Comparison of ENCODE assay signal across 11 mouse cellular contexts in genomic region chr10:90494981-90495516, GRCm38 (mm10).
DNase-seq lines count a peak whose midpoint lies in the region; ATAC-seq lines count a peak whose summit lies in the region.
"Had no signal": no experiment of that assay in that cellular context is flagged by ENCODE, and none has a peak within 500 bp of the region (broad histone marks: within the 10 kb centered on the region; RNA-seq: fewer than 3 reads in every experiment).

No protein-coding gene starts in this region.

- H3K27ac ChIP-seq in embryonic facial prominence, embryonic 11.5 days (replicated peaks; ENCODE audit: low read depth, low read length) = no peak overlapping the region
- no peak overlapping the region for H3K27ac ChIP-seq in embryonic facial prominence, embryonic 10.5 days (replicated peaks)
- H3K27ac ChIP-seq in embryonic facial prominence, embryonic 14.5 days (replicated peaks; ENCODE audit: low read depth, low read length) = no peak overlapping the region
- H3K27ac ChIP-seq in neural tube, embryonic 15.5 days (replicated peaks) = peak overlapping the region; percentile 54
- H3K27ac ChIP-seq: limb, embryonic 12.5 days; midbrain, embryonic 12.5 days had no signal

- no peak overlapping the region for H3K4me2 ChIP-seq in embryonic facial prominence, embryonic 11.5 days (ENCODE audit: low read depth, low read length)
- H3K4me2 ChIP-seq in embryonic facial prominence, embryonic 14.5 days (ENCODE audit: low read depth, low read length) = no peak overlapping the region
- H3K4me2 ChIP-seq in neural tube, embryonic 15.5 days = no peak overlapping the region
- H3K4me2 ChIP-seq: limb, embryonic 12.5 days; midbrain, embryonic 12.5 days had no signal

- H3K4me3 ChIP-seq in embryonic facial prominence, embryonic 11.5 days (ENCODE audit: low read depth, low read length) = no peak overlapping the region
- H3K4me3 ChIP-seq in embryonic facial prominence, embryonic 10.5 days = no peak overlapping the region
- H3K4me3 ChIP-seq in embryonic facial prominence, embryonic 14.5 days (ENCODE audit: low read depth, low read length) = no peak overlapping the region
- no peak overlapping the region for H3K4me3 ChIP-seq in neural tube, embryonic 15.5 days (replicated peaks)
- H3K4me3 ChIP-seq: limb, embryonic 12.5 days; midbrain, embryonic 12.5 days had no signal

- DNase-seq in embryonic facial prominence, embryonic 11.5 days (ENCODE audit: low spot score) = no peak
- no peak for DNase-seq in embryonic facial prominence, embryonic 10.5 days (ENCODE audit: low spot score)
- peak; percentile 46 for DNase-seq in embryonic facial prominence, embryonic 14.5 days (ENCODE audit: low spot score)
- peak; percentile 78 for DNase-seq in layer of hippocampus, adult 9-11 months
- no peak for DNase-seq in heart, adult 11 months
- no peak for DNase-seq in urinary bladder, postnatal 4 days (ENCODE audit: low spot score in 2 of 2)
- no peak for DNase-seq in heart, adult 18-20 months
- DNase-seq: thymus, postnatal 4 days had no signal

- H3K4me1 ChIP-seq in embryonic facial prominence, embryonic 11.5 days (ENCODE audit: control insufficient read depth, insufficient read depth, low read length) = no peaks in the 10 kb centered on the region
- H3K4me1 ChIP-seq in embryonic facial prominence, embryonic 10.5 days = no peaks in the 10 kb centered on the region
- no peaks in the 10 kb centered on the region for H3K4me1 ChIP-seq in embryonic facial prominence, embryonic 14.5 days (ENCODE audit: control insufficient read depth, insufficient read depth, low read length)
- H3K4me1 ChIP-seq in neural tube, embryonic 15.5 days = peaks cover 23% of the 10 kb centered on the region
- H3K4me1 ChIP-seq: limb, embryonic 12.5 days had no signal

- ATAC-seq in embryonic facial prominence, embryonic 11.5 days (replicated peaks; ENCODE audit: insufficient number of reproducible peaks, low FRiP score, low TSS enrichment, low read depth) = peak; percentile 72
- ATAC-seq in embryonic facial prominence, embryonic 14.5 days (ENCODE audit: low read depth) = peak; percentile 47; the same call in 1 of the 2 replicates
- ATAC-seq in neural tube, embryonic 15.5 days (ENCODE audit: low FRiP score) = peak; percentile 62; the same call in 1 of the 2 replicates

- no peak overlapping the region for H3K9ac ChIP-seq in embryonic facial prominence, embryonic 11.5 days (replicated peaks; ENCODE audit: low read length)
- H3K9ac ChIP-seq in embryonic facial prominence, embryonic 14.5 days (ENCODE audit: low read depth, low read length) = no peak overlapping the region
- no peak overlapping the region for H3K9ac ChIP-seq in neural tube, embryonic 15.5 days (replicated peaks)
- H3K9ac ChIP-seq: limb, embryonic 12.5 days; midbrain, embryonic 12.5 days had no signal

- no peaks in the 10 kb centered on the region for H3K36me3 ChIP-seq in embryonic facial prominence, embryonic 11.5 days (replicated peaks; ENCODE audit: control insufficient read depth, insufficient read depth, low read depth, low read length)
- no peaks in the 10 kb centered on the region for H3K36me3 ChIP-seq in embryonic facial prominence, embryonic 10.5 days (replicated peaks)
- H3K36me3 ChIP-seq in embryonic facial prominence, embryonic 14.5 days (ENCODE audit: control insufficient read depth, insufficient read depth, low read length) = no peaks in the 10 kb centered on the region
- no peaks in the 10 kb centered on the region for H3K36me3 ChIP-seq in neural tube, embryonic 15.5 days
- H3K36me3 ChIP-seq: limb, embryonic 12.5 days; midbrain, embryonic 12.5 days had no signal

- H3K9me3 ChIP-seq in embryonic facial prominence, embryonic 11.5 days (replicated peaks; ENCODE audit: control insufficient read depth, low read length) = no peaks in the 10 kb centered on the region
- no peaks in the 10 kb centered on the region for H3K9me3 ChIP-seq in embryonic facial prominence, embryonic 10.5 days
- no peaks in the 10 kb centered on the region for H3K9me3 ChIP-seq in embryonic facial prominence, embryonic 14.5 days (ENCODE audit: control insufficient read depth, low read length)
- H3K9me3 ChIP-seq in neural tube, embryonic 15.5 days (replicated peaks) = no peaks in the 10 kb centered on the region
- H3K9me3 ChIP-seq: limb, embryonic 12.5 days; midbrain, embryonic 12.5 days had no signal

- 52% methylated on average over 4 of the region's 4 CpGs for WGBS in embryonic facial prominence, embryonic 11.5 days
- WGBS in embryonic facial prominence, embryonic 10.5 days = 54% methylated on average over 4 of the region's 4 CpGs
- 42% methylated on average over 4 of the region's 4 CpGs for WGBS in embryonic facial prominence, embryonic 14.5 days
- WGBS in neural tube, embryonic 15.5 days = 38% methylated on average over 4 of the region's 4 CpGs

- no peaks in the 10 kb centered on the region for H3K27me3 ChIP-seq in embryonic facial prominence, embryonic 11.5 days (ENCODE audit: control insufficient read depth, insufficient read depth, low read length)
- H3K27me3 ChIP-seq in embryonic facial prominence, embryonic 10.5 days (replicated peaks; ENCODE audit: low read depth, poor library complexity, severe bottlenecking) = no peaks in the 10 kb centered on the region
- no peaks in the 10 kb centered on the region for H3K27me3 ChIP-seq in embryonic facial prominence, embryonic 14.5 days (replicated peaks; ENCODE audit: control insufficient read depth, insufficient read depth, low read length)
- no peaks in the 10 kb centered on the region for H3K27me3 ChIP-seq in neural tube, embryonic 15.5 days (replicated peaks)
- H3K27me3 ChIP-seq: limb, embryonic 12.5 days; midbrain, embryonic 12.5 days had no signal

Comparison
In these comparisons a context has a peak if more than half of its experiments do, and no peak if none do; other contexts are left out.
1. DNase-seq: peak in embryonic facial prominence, embryonic 14.5 days (single experiment) and layer of hippocampus, adult 9-11 months (single experiment); none in embryonic facial prominence, embryonic 11.5 days (single experiment), embryonic facial prominence, embryonic 10.5 days (single experiment), heart, adult 11 months (single experiment), urinary bladder, postnatal 4 days (0 of 2) and heart, adult 18-20 months (0 of 2).
2. Peak in every context shown above with its lines, with median percentiles within 50 percentile points of each other: ATAC-seq.